Mouse (Mus musculus) liver, embryonic 11.5 days (tissue): Measurements from ENCODE around the gene Tmem245. TPM values are rescaled to one million over a fixed set of nuclear protein-coding genes. Genes with fewer than 3 reads are reported as not detected.
"Not testable (repeated sequence)": the region's sequence is repeated elsewhere in the genome, so short reads cannot be mapped to it uniquely, and the experiment has no call there.

ENCODE experiments used
- ATAC-seq: fragments of 200-750 bp; cut with Nextera tagmentation; replicated peaks from 2 replicates; pipeline ENCODE4 v1.8.0; 2017; ENCODE audit warnings: moderate number of reproducible peaks, mild to moderate bottlenecking, moderate TSS enrichment, moderate library complexity; ENCODE audit not compliant: low FRiP score
- DNase-seq: peaks from one replicate; pipeline ENCODE4 v3.0.0-alpha.2; 2017; ENCODE audit warnings: low spot score
- H3K27ac ChIP-seq: fragments of 300-500 bp; sonication (generic); 2 replicates; pipeline ENCODE4 v1.5.1; 2014; ENCODE audit warnings: mild to moderate bottlenecking, low read depth, low read length, control low read depth
- H3K27me3 ChIP-seq: fragments of 300-500 bp; sonication (generic); replicated peaks from 2 replicates; pipeline ENCODE4 v1.6.1; 2014; ENCODE audit warnings: low read length, mixed read lengths; ENCODE audit not compliant: control insufficient read depth, insufficient read depth
- H3K36me3 ChIP-seq: fragments of 300-500 bp; sonication (generic); 2 replicates; pipeline ENCODE4 v1.6.1; 2014; ENCODE audit warnings: mild to moderate bottlenecking, low read length, moderate library complexity, mixed read lengths; ENCODE audit not compliant: control insufficient read depth, insufficient read depth
- H3K4me1 ChIP-seq: fragments of 300-500 bp; sonication (generic); replicated peaks from 2 replicates; pipeline ENCODE4 v1.6.1; 2014; ENCODE audit warnings: low read length, mixed read lengths; ENCODE audit not compliant: control insufficient read depth, insufficient read depth
- H3K4me2 ChIP-seq: fragments of 300-500 bp; sonication (generic); 2 replicates; pipeline ENCODE4 v1.6.1; 2014; ENCODE audit warnings: mild to moderate bottlenecking, control low read depth, moderate library complexity
- H3K4me3 ChIP-seq: fragments of 300-500 bp; sonication (generic); 2 replicates; pipeline ENCODE4 v1.5.1; 2014; ENCODE audit warnings: low read depth, low read length, control low read depth
- H3K9ac ChIP-seq: fragments of 300-500 bp; sonication (generic); 2 replicates; pipeline ENCODE4 v1.6.1; 2014; ENCODE audit warnings: low read depth, low read length, control low read depth
- H3K9me3 ChIP-seq: fragments of 300-500 bp; sonication (generic); 2 replicates; pipeline ENCODE4 v1.6.1; 2016; ENCODE audit warnings: low read length, inconsistent platforms, mixed read lengths; ENCODE audit not compliant: control insufficient read depth
- WGBS: fragments of 180-500 bp; shearing (Covaris S2); extraction: QIAGEN DNeasy Blood & Tissue Kit; methylation state at CpG from one replicate; pipeline ENCODE4 v1.1.7; 2014; 5-methylcytosine and 5-hydroxymethylcytosine counted together
- polyA plus RNA-seq: library from polyadenylated mRNA; unstranded; fragments of >200 nt; fragmentation: Nextera tagmentation; extraction: Ambion mirVana; gene quantifications from 2 replicates; pipeline ENCODE4 v1.2.1, GENCODE M21; 2014

Tmem245 gene
- polyA plus RNA-seq, 1 experiment from 2014 or later, result 6.4 TPM

DNA sequence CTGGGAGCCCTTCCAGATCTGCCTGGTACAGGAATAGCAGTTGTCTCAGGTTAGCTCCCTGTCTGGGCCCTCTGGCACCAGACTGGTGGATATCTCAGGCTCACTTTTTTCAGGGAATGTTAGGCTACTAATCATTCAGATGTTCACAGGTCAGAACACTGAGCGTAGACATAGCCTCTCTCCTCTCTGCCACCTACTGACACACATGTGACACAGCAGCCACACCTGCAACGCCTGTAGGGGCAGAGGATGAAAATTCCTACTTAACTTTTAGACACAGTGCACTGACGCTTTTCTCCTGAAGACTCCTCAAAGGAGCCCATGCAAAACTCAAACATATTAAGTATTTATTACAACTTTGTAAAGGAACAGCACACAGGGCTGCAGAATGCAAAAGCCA, 49.7 kb downstream of the Tmem245 start:
- H3K4me2 ChIP-seq, result no peak overlapping the region
- 80% methylated on average over 3 of the region's 3 CpGs for WGBS

DNA sequence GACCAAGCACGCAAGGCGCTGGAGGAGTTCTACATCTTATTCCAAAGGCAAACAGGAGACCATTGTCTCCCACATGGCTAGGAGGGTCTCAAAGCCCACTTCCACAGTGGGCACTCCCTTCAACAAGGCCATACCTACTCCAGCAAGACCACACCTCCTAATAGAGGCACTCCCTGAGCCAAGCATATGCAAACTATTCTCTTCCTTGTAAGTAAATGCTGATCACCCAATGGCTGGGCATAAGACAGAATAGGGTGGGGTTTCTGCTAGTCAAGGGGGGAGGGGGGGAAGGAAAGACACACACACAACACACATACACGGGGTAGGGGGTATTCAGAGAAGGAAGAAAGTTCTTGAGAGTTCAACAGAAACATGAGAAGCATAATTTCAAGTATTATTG, 53.0 kb downstream of the Tmem245 start:
- Histone ChIP-seq H3K27ac (no peak overlapping the region), H3K4me1 (0 out of 2 replicates have a peak, but pooled peaks cover 2% of the 10 kb centered on the region), H3K27me3 (no peaks in the 10 kb centered on the region), H3K36me3 (peaks cover 15% of the 10 kb centered on the region; the same call in 1 of the 2 replicates), H3K9me3 (no peaks in the 10 kb centered on the region), H3K9ac (no peak overlapping the region), H3K4me3 (no peak overlapping the region), H3K4me2 (no peak overlapping the region)
- DNase-seq (no peak), ATAC-seq (no peak)
- WGBS, result 98% methylated on average over 3 of the region's 3 CpGs

More for the DNA sequence above, 49.7 kb downstream of the Tmem245 start:
- Histone ChIP-seq H3K9ac (no peak overlapping the region), H3K4me1 (0 out of 2 replicates have a peak, but pooled peaks cover 2% of the 10 kb centered on the region), H3K4me3 (no peak overlapping the region), H3K36me3 (peaks cover 23% of the 10 kb centered on the region; the same call in 1 of the 2 replicates), H3K27ac (no peak overlapping the region), H3K9me3 (no peaks in the 10 kb centered on the region), H3K27me3 (no peaks in the 10 kb centered on the region)
- DNase-seq, result no peak
- ATAC-seq, result no peak

DNA sequence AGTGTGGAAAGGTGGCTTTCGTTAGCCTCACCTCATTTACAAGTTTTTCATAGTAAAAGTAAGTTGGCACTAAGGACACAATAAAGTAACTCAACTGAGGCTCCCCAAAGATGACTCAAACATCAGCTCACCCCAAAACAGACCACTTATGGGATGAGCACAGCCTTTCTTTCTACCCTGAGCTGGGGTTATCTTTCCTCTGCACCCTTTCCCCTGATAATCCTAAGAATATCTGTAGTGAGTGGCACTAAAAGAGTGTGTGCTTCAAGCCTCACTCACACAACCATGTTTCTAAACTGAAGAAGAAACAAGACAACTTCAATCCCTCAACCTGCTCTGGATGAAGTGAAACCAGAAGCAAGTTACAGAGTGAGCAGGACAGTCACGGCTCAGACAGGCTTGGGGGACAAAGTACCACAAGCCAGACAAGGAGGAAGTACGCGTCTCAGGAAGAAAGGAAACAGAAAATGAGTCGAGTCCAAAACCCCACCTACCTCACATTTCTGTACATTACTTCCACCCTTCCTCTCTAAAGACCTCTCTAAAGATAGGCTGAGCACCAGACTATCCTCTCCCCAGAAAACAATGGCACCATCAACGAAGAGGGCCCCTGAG, 54.6 kb downstream of the Tmem245 start:
- Histone ChIP-seq H3K36me3 (peaks cover 15% of the 10 kb centered on the region; the same call in 1 of the 2 replicates), H3K27ac (no peak overlapping the region), H3K9ac (no peak overlapping the region), H3K4me2 (peak overlapping the region; percentile 6; the same call in 1 of the 2 replicates), H3K9me3 (no peaks in the 10 kb centered on the region), H3K27me3 (no peaks in the 10 kb centered on the region), H3K4me3 (no peak overlapping the region), H3K4me1 (0 out of 2 replicates have a peak, but pooled peaks cover 2% of the 10 kb centered on the region)
- ATAC-seq (no peak; the same call in 1 of the 2 replicates), DNase-seq (no peak)
- WGBS, result 56% methylated on average over 6 of the region's 6 CpGs

DNA sequence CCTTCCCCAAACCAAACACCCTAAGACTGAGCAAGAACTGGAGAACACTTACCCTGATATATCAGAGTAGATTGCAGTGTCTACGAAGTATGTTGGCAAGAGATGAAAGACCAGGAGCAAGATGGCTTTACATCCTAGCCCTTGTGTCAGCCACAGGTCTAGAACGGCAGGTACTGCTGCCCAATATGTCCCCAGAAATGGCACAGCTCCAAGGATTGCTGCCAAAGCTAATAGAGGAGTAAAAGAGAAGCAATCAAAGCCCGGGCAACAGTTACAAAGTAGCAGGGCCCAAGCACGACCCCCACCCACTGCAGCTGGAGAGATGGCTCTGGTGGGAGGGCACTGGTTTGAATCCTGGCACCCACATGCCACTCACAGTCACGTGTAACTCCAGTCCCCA, 58.8 kb downstream of the Tmem245 start:
- 91% methylated on average over 5 of the region's 5 CpGs for WGBS
- 0 out of 2 replicates have a peak, but pooled peaks cover 2% of the 10 kb centered on the region for H3K4me1 ChIP-seq
- no peak for DNase-seq

DNA sequence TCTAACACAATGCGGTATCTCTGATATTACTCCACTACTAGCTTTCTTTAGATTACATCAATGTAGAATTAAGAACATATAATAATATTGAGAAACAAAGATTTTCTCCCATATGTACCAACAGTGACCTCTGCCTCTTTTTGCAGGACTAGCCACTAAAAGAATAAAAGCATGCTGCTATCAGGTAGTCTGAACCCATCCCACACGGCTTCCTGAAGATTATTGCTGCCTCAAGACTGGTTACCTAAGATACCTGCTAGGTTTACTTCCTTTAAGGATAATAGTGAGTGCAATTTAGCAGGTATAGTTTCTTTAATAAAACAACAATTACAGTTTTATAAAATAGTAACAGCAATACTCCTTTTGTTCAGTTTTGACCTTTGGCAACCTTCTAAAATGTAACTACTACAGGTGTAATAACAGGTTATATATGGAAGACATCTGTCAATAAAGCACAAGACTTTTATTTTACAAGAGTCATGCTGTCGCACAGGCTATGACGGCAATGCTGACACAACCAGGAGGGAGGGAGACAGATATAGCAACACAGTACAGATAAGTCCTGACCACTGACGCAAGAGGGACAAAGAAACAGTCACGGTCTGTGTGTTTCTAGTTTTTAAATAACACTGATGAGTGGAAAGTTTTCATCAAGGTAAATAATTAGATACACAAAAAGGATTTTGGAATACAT, 60.8 kb downstream of the Tmem245 start:
- H3K36me3 ChIP-seq, result peaks cover 6% of the 10 kb centered on the region
- H3K4me3 ChIP-seq, result no peak overlapping the region
- H3K4me1 ChIP-seq, result no peaks in the 10 kb centered on the region
- H3K27ac ChIP-seq, result no peak overlapping the region
- H3K9me3 ChIP-seq, result no peaks in the 10 kb centered on the region
- 65% methylated on average over 6 of the region's 6 CpGs for WGBS
- no peak overlapping the region for H3K9ac ChIP-seq
- no peaks in the 10 kb centered on the region for H3K27me3 ChIP-seq
- H3K4me2 ChIP-seq, result no peak overlapping the region
- no peak for ATAC-seq
- no peak for DNase-seq

More for the DNA sequence above, 58.8 kb downstream of the Tmem245 start:
- H3K9ac ChIP-seq, result no peak overlapping the region
- peaks cover 6% of the 10 kb centered on the region for H3K36me3 ChIP-seq
- H3K27me3 ChIP-seq, result no peaks in the 10 kb centered on the region
- no peak overlapping the region for H3K4me3 ChIP-seq
- no peak overlapping the region for H3K27ac ChIP-seq
- H3K9me3 ChIP-seq, result no peaks in the 10 kb centered on the region
- ATAC-seq, result no peak
- no peak overlapping the region for H3K4me2 ChIP-seq

DNA sequence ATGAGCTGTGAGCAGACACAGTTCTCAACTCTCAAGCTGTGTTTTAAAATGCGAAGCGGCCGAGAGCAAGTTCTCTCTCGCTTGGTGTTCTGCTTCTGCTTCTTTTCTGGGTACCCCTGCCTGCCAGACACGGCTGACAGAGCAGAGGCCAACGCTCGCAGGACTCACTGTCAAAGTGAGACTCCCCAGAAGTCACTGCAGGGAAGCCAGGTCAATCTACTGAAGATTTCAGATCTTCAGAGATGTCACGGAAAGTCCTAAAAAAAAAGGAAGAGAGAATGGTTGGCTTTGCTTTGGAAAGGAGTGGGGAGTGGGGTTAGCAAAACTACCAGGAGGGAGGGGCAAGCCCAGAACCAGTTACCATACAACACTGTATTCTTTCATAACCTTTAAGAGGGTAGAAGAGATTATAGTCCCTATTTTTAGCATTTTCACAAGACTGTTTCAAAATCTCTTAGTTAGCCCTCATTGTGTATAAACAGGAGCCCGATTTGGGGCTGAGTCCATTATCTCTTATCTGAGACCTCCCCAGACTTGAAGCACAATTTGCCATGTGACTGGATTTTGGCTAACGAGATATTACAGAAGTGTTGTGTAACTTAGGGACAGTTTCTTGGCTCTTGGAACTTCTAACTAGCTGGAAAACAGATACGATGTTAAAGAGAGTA, 67.1 kb downstream of the Tmem245 start:
- no peak overlapping the region for H3K27ac ChIP-seq
- no peak overlapping the region for H3K4me3 ChIP-seq
- no peak overlapping the region for H3K4me2 ChIP-seq
- no peaks in the 10 kb centered on the region for H3K4me1 ChIP-seq
- no peaks in the 10 kb centered on the region for H3K9me3 ChIP-seq
- peaks cover 11% of the 10 kb centered on the region for H3K36me3 ChIP-seq
- no peaks in the 10 kb centered on the region for H3K27me3 ChIP-seq
- DNase-seq, result no peak
- 75% methylated on average over 11 of the region's 11 CpGs for WGBS
- ATAC-seq, result no peak
- no peak overlapping the region for H3K9ac ChIP-seq

DNA sequence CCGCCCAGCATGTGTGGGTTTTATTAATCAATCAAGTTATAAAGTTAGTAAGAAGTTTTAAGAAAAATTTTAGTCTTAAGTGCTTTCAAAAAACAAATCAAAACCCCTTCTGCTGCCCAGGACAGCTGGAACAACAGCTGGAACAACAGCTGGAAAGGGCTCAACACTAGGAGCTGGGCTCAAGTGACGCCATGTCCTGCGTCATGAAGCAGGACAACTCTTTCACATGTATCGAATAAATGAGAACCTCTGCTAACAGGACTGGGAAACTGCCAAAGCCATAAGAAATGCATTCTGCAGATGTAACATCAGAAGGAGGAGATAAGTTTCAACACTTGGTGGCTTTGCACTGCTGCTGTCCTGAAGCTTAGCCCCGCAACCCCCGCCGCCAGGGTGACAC, 68.3 kb downstream of the Tmem245 start:
- no peaks in the 10 kb centered on the region for H3K9me3 ChIP-seq
- ATAC-seq (no peak), DNase-seq (no peak)
- no peak overlapping the region for H3K9ac ChIP-seq
- no peaks in the 10 kb centered on the region for H3K4me1 ChIP-seq
- H3K4me2 ChIP-seq, result no peak overlapping the region
- WGBS, result 92% methylated on average over 7 of the region's 7 CpGs
- no peak overlapping the region for H3K4me3 ChIP-seq
- H3K27ac ChIP-seq, result no peak overlapping the region
- no peaks in the 10 kb centered on the region for H3K27me3 ChIP-seq
- H3K36me3 ChIP-seq, result peaks cover 15% of the 10 kb centered on the region

DNA sequence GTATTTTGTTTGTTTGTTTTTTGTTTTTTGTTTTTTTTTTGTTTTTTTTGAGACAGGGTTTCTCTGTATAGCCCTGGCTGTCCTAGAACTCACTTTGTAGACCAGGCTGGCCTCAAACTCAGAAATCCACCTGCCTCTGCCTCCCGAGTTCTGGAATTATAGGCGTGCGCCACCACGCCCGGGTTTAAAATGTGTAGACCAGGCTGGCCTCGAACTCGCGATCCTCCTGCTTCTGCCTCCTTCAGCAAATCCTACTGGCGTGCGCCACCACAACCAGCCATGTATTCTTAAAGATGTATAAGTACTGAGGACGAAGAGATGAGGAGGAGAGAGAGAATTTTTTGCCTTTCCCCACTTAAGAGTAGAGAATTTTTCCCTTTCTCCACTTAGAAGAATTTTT, 76.7 kb downstream of the Tmem245 start:
- not testable (repeated sequence) for H3K4me3 ChIP-seq

More for the DNA sequence above, 76.7 kb downstream of the Tmem245 start:
- H3K27ac ChIP-seq, H3K36me3 ChIP-seq, H3K9me3 ChIP-seq, H3K4me2 ChIP-seq, DNase-seq, ATAC-seq, H3K9ac ChIP-seq, H3K4me1 ChIP-seq, H3K27me3 ChIP-seq: not testable (repeated sequence)
- 95% methylated on average over 11 of the region's 11 CpGs for WGBS
